Mouse (Mus musculus) limb, embryonic 14.5 days (tissue): ENCODE results near the gene Osbpl2. TPM values are rescaled to one million over a fixed set of nuclear protein-coding genes. Genes with fewer than 3 reads are reported as not detected.

Experiments used
- ATAC-seq: fragments of 200-750 bp; cut with Nextera tagmentation; 2 replicates; pipeline ENCODE4 v1.8.0; 2017; ENCODE audit warnings: low read depth, moderate number of reproducible peaks, moderate TSS enrichment; ENCODE audit not compliant: low FRiP score
- DNase-seq: peaks from one replicate; pipeline ENCODE4 v3.0.0-alpha.2; 2015; ENCODE audit warnings: low spot score
- H3K27ac ChIP-seq: fragments of 300-500 bp; sonication (generic); replicated peaks from 2 replicates; pipeline ENCODE4 v1.5.1; 2014; ENCODE audit warnings: low read depth, mild to moderate bottlenecking, low read length, moderate library complexity, mixed read lengths
- H3K27me3 ChIP-seq: fragments of 300-500 bp; sonication (generic); 2 replicates; pipeline ENCODE4 v1.6.1; 2014; ENCODE audit warnings: low read length, mixed read lengths; ENCODE audit not compliant: control insufficient read depth, insufficient read depth
- H3K36me3 ChIP-seq: fragments of 300-500 bp; sonication (generic); 2 replicates; pipeline ENCODE4 v1.6.1; 2014; ENCODE audit warnings: mild to moderate bottlenecking, low read length, moderate library complexity, mixed read lengths; ENCODE audit not compliant: control insufficient read depth, insufficient read depth
- H3K4me1 ChIP-seq: fragments of 300-500 bp; sonication (generic); 2 replicates; pipeline ENCODE4 v1.6.1; 2014; ENCODE audit warnings: antibody characterized with exemption, low read length, mixed read lengths; ENCODE audit not compliant: control insufficient read depth, insufficient read depth
- H3K4me2 ChIP-seq: fragments of 300-500 bp; sonication (generic); replicated peaks from 2 replicates; pipeline ENCODE4 v1.6.1; 2014; ENCODE audit warnings: low read depth, mild to moderate bottlenecking, low read length, moderate library complexity; ENCODE audit not compliant: severe bottlenecking
- H3K4me3 ChIP-seq: fragments of 300-500 bp; sonication (generic); replicated peaks from 2 replicates; pipeline ENCODE4 v1.5.1; 2014; ENCODE audit warnings: low read length
- H3K9ac ChIP-seq: fragments of 300-500 bp; sonication (generic); 2 replicates; pipeline ENCODE4 v1.6.1; 2014; ENCODE audit warnings: mild to moderate bottlenecking, low read depth, low read length, moderate library complexity; ENCODE audit not compliant: severe bottlenecking
- H3K9me3 ChIP-seq: fragments of 300-500 bp; sonication (generic); 2 replicates; pipeline ENCODE4 v1.6.1; 2016; ENCODE audit warnings: low read length; ENCODE audit not compliant: control insufficient read depth
- POLR2A ChIP-seq: fragments of 200-500 bp; IDR thresholded peaks from 2 replicates; pipeline ENCODE4 v1.8.0; 2012; ENCODE audit warnings: inconsistent platforms, mild to moderate bottlenecking, moderate library complexity, borderline replicate concordance; ENCODE audit not compliant: insufficient read depth, insufficient read length; ENCODE audit errors: extremely low read depth
- WGBS: fragments of 180-500 bp; shearing (Covaris S2); extraction: QIAGEN DNeasy Blood & Tissue Kit; methylation state at CpG from one replicate; pipeline ENCODE4 v1.1.7; 2014; 5-methylcytosine and 5-hydroxymethylcytosine counted together
- polyA plus RNA-seq, 2 experiments: library from polyadenylated mRNA; depleted of rRNA in 1 of 2; stranded (reverse) in 1 of 2; unstranded in 1 of 2; fragments of >200 nt; fragmentation: Nextera tagmentation in 1 of 2; extraction: Ambion mirVana in 1 of 2; gene quantifications; 2 replicates each; pipeline versions ENCODE4 v1.2.1 to v1.2.3; 2012 to 2014

Gene Osbpl2
- polyA plus RNA-seq, 2 experiments = 28.6 to 42.2 TPM

DNA sequence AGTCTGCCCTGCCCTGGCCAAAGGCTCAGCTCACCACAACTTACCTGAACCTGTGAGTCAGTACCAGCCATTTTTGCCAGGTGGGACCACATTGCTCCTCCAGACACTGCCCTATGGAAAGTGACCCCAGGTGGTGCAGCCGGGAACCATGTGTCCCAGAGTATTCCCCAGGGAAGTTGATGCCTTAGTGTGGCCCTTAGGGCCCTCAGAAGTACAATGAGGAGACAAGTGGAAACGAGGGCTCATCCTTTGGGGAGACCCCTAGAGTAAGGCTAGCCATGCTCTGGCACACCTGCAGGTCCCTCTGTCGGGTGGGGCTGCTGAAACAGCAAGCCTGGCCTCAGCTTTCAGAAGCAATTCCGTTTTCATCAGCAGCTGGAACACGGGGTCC is 32.5 kb upstream of the Osbpl2 start:
- no peak for ATAC-seq
- no peak overlapping the region for H3K9ac ChIP-seq
- peaks cover 32% of the 10 kb centered on the region for H3K36me3 ChIP-seq
- H3K4me1 ChIP-seq = no peaks in the 10 kb centered on the region
- DNase-seq = no peak
- no peak overlapping the region for H3K4me2 ChIP-seq
- no peak for TF ChIP-seq POLR2A
- no peaks in the 10 kb centered on the region; the same call in 1 of the 2 replicates for H3K9me3 ChIP-seq
- no peak overlapping the region for H3K27ac ChIP-seq
- H3K27me3 ChIP-seq = no peaks in the 10 kb centered on the region
- 81% methylated on average over 5 of the region's 5 CpGs for WGBS
- no peak overlapping the region for H3K4me3 ChIP-seq

DNA sequence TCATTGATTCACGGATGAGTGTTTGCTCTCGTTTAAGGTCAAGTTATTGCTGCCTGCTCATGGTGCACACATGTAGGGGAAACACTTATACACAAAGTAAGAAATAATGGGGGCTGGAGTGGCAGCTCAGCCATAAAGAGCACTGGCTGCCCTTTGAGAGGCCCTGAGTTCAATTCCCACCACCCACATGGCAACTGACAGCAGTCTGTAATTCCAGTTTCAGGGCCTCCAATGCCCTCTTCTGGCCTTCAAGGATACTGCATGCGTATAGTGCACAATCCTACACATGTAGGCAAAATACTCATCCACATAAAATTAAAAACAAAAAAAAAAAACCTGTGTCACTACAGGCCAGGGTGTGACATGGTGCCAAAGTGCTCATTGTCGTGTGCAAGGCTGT is 31.6 kb upstream of the Osbpl2 start:
- DNase-seq (no peak), ATAC-seq (no peak)
- no peaks in the 10 kb centered on the region; the same call in 1 of the 2 replicates for H3K9me3 ChIP-seq
- H3K4me2 ChIP-seq = no peak overlapping the region
- H3K36me3 ChIP-seq = peaks cover 25% of the 10 kb centered on the region
- WGBS = 91% methylated on average over 4 of the region's 4 CpGs
- no peak for TF ChIP-seq POLR2A
- no peaks in the 10 kb centered on the region for H3K4me1 ChIP-seq
- no peak overlapping the region for H3K4me3 ChIP-seq
- H3K27me3 ChIP-seq = no peaks in the 10 kb centered on the region
- no peak overlapping the region for H3K27ac ChIP-seq
- no peak overlapping the region for H3K9ac ChIP-seq

DNA sequence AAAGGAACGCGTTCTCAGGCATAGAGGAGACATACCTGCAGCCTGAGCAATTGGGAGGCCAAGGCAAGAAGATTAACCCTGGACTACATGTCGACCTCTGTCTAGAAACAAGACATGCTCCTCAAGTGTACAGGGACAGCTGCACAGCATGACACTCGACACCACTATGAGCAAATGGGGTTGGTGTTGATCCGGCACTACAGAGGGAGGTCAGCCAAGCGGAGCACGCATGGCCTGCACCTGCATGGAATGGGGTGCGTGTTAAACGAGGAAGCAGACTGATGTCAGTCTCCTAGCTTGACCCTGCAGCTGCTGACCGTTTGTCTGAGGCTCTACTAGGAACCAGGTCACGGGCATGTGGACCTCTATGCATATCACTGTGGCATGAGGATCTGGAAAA is 28.8 kb upstream of the Osbpl2 start:
- Histone ChIP-seq H3K9me3 (no peaks in the 10 kb centered on the region; the same call in 1 of the 2 replicates), H3K9ac (no peak overlapping the region), H3K27me3 (no peaks in the 10 kb centered on the region), H3K4me1 (no peaks in the 10 kb centered on the region), H3K27ac (no peak overlapping the region), H3K4me3 (no peak overlapping the region), H3K4me2 (no peak overlapping the region), H3K36me3 (peaks cover 5% of the 10 kb centered on the region; the same call in 1 of the 2 replicates)
- 49% methylated on average over 11 of the region's 11 CpGs for WGBS
- no peak for TF ChIP-seq POLR2A
- ATAC-seq (no peak; the same call in 1 of the 2 replicates), DNase-seq (no peak)

DNA sequence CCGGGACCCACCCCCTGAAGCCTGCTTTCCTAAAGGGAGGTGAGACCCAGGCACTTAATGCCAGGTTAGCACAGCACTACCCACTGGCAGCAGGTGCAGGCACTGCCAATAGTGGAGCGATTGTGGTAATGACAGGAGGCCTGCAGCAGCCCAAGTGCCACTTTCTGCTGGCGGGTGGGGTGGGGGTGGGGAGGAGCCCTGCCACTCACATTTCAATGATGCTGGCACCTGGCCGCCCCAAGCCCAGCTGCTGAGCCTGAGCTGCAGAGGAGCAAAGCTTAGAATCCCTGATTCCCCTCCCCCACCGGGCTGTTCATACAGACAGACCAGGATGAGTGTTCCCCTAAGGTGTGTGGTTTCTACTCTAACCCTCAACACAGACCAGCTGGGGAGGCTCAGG is 23.4 kb upstream of the Osbpl2 start:
- no peak for ATAC-seq
- H3K27ac ChIP-seq = no peak overlapping the region
- 46% methylated on average over 5 of the region's 5 CpGs for WGBS
- no peaks in the 10 kb centered on the region for H3K4me1 ChIP-seq
- peaks cover 15% of the 10 kb centered on the region for H3K27me3 ChIP-seq
- no peak for DNase-seq
- no peak overlapping the region for H3K4me2 ChIP-seq
- no peak overlapping the region for H3K4me3 ChIP-seq
- no peaks in the 10 kb centered on the region for H3K9me3 ChIP-seq
- H3K36me3 ChIP-seq = no peaks in the 10 kb centered on the region
- no peak for TF ChIP-seq POLR2A
- H3K9ac ChIP-seq = no peak overlapping the region

DNA sequence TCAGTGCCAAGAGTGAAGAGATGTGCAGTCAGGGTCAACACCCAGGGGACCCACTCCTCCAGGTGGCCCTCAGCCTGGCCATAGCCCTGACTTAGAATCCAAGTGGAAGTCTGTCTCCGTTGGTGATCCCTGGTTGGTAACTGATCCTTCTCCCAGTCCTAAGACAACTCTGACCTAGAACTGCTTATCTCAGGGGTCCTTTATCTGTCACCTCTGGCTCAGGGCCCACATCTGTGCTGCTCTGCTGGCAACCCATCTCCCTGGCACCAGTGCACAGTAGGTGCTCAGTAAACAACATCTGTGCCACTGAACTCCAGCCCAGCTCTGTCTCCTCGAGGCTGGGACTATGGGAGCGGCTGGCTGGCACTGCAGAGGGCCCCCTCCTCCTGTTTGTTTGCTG is 21.5 kb upstream of the Osbpl2 start:
- peaks cover 34% of the 10 kb centered on the region for H3K27me3 ChIP-seq
- H3K9me3 ChIP-seq = no peaks in the 10 kb centered on the region
- no peak overlapping the region for H3K4me3 ChIP-seq
- TF ChIP-seq POLR2A = no peak
- no peak overlapping the region for H3K4me2 ChIP-seq
- WGBS = 46% methylated on average over 3 of the region's 3 CpGs
- H3K36me3 ChIP-seq = no peaks in the 10 kb centered on the region
- DNase-seq (no peak), ATAC-seq (no peak)
- H3K9ac ChIP-seq = no peak overlapping the region
- no peak overlapping the region for H3K27ac ChIP-seq
- H3K4me1 ChIP-seq = no peaks in the 10 kb centered on the region

DNA sequence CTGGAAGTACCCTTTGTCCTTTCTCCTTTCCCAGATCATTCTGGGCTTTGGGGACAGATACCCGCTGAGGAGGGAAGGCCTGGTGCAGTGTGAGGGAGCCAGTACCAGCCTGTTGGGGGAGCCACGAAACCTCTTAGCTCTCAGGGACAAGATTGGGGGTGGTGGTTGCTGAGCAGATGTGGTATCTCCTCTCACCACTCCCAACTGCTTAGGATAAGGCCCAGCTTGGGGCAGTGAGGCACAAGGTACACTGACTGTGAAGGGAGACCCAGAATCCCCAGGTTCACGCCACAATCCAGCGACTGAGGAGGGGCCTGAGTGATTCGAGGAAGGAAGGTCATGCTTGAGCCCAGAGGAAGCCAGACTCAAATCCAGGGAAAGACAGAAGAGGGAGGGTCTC is 20.9 kb upstream of the Osbpl2 start:
- no peak for ATAC-seq

More for the DNA sequence above, 20.9 kb upstream of the Osbpl2 start:
- H3K4me3 ChIP-seq = no peak overlapping the region
- no peak overlapping the region for H3K4me2 ChIP-seq
- no peak overlapping the region for H3K9ac ChIP-seq
- H3K27ac ChIP-seq = no peak overlapping the region
- DNase-seq = no peak
- peaks cover 40% of the 10 kb centered on the region for H3K27me3 ChIP-seq
- no peaks in the 10 kb centered on the region for H3K36me3 ChIP-seq
- H3K9me3 ChIP-seq = no peaks in the 10 kb centered on the region
- peaks cover 1% of the 10 kb centered on the region; the same call in 1 of the 2 replicates for H3K4me1 ChIP-seq
- TF ChIP-seq POLR2A = no peak
- WGBS = 44% methylated on average over 5 of the region's 5 CpGs
